In genomic region chr14:55840853-55841366, GRCm38 (mm10) we compare ENCODE assay signal across 19 mouse cellular contexts. TPM values are rescaled to one million over a fixed set of nuclear protein-coding genes. Genes with fewer than 3 reads are reported as not detected.
"Had no signal": no experiment of that assay in that cellular context is flagged by ENCODE, and none has a peak within 500 bp of the region (broad histone marks: within the 10 kb centered on the region; RNA-seq: fewer than 3 reads in every experiment).

No protein-coding gene starts in this region.

- H3K36me3 ChIP-seq: limb, embryonic 13.5 days; midbrain, embryonic 10.5 days; neural tube, embryonic 13.5 days had no signal

- H3K4me2 ChIP-seq: limb, embryonic 13.5 days; neural tube, embryonic 13.5 days had no signal

- DNase-seq: kidney, adult 8-10 months; kidney, postnatal 36 days; layer of hippocampus, adult 9-11 months; layer of hippocampus, postnatal 36 days; left cerebral cortex, postnatal 4 days; lung, adult 18-20 months; lung, postnatal 4 days; midbrain, embryonic 14.5 days; right cerebral cortex, adult 18-20 months; right cerebral cortex, postnatal 25 days; thymus, postnatal 36 days had no signal

- H3K4me1 ChIP-seq: neural tube, embryonic 13.5 days had no signal

- H3K9me3 ChIP-seq: limb, embryonic 13.5 days; midbrain, embryonic 10.5 days; neural tube, embryonic 13.5 days had no signal

- H3K4me3 ChIP-seq: limb, embryonic 13.5 days; midbrain, embryonic 10.5 days; neural tube, embryonic 13.5 days had no signal

- H3K27ac ChIP-seq: kidney, postnatal 0 days; limb, embryonic 13.5 days; liver, embryonic 14.5 days; midbrain, embryonic 10.5 days; neural tube, embryonic 13.5 days; stomach, postnatal 0 days had no signal

- H3K27me3 ChIP-seq: limb, embryonic 13.5 days; neural tube, embryonic 13.5 days had no signal

- H3K9ac ChIP-seq: limb, embryonic 13.5 days; liver, embryonic 14.5 days; neural tube, embryonic 13.5 days had no signal

RNA-seq across cellular contexts. Expression of gene Nfatc4, which starts 18.0 kb away (rescaled TPM):
- total RNA-seq: megakaryocyte, adult 5-6 weeks; monocyte, adult 5-6 weeks had no signal
